Mouse (Mus musculus) neural tube, embryonic 12.5 days (tissue): Measurements from ENCODE around the gene Rsl24d1. TPM values are rescaled to one million over a fixed set of nuclear protein-coding genes. Genes with fewer than 3 reads are reported as not detected.

Source experiments
- ATAC-seq: fragments of 200-750 bp; cut with Nextera tagmentation; 2 replicates; pipeline ENCODE4 v1.8.0; 2017; ENCODE audit warnings: low read depth, mild to moderate bottlenecking, moderate TSS enrichment, moderate library complexity; ENCODE audit not compliant: low FRiP score
- H3K27ac ChIP-seq: fragments of 300-500 bp; sonication (generic); 2 replicates; pipeline ENCODE4 v1.5.1; 2016
- H3K27me3 ChIP-seq: fragments of 300-500 bp; sonication (generic); replicated peaks from 2 replicates; pipeline ENCODE4 v1.6.1; 2016; ENCODE audit warnings: mild to moderate bottlenecking
- H3K36me3 ChIP-seq: fragments of 300-500 bp; sonication (generic); 2 replicates; pipeline ENCODE4 v1.6.1; 2016; ENCODE audit warnings: mild to moderate bottlenecking
- H3K4me1 ChIP-seq: fragments of 300-500 bp; sonication (generic); 2 replicates; pipeline ENCODE4 v1.6.1; 2016
- H3K4me2 ChIP-seq: fragments of 300-500 bp; sonication (generic); replicated peaks from 2 replicates; pipeline ENCODE4 v1.6.1; 2016; ENCODE audit warnings: mild to moderate bottlenecking
- H3K4me3 ChIP-seq: fragments of 300-500 bp; sonication (generic); 2 replicates; pipeline ENCODE4 v1.5.1; 2016
- H3K9ac ChIP-seq: fragments of 300-500 bp; sonication (generic); 2 replicates; pipeline ENCODE4 v1.6.1; 2016; ENCODE audit warnings: mild to moderate bottlenecking
- H3K9me3 ChIP-seq: fragments of 300-500 bp; sonication (generic); 2 replicates; pipeline ENCODE4 v1.6.1; 2016; ENCODE audit warnings: mild to moderate bottlenecking
- WGBS: fragments of 180-500 bp; shearing (Covaris S2); methylation state at CpG from one replicate; pipeline ENCODE4 v1.1.7; 2016; 5-methylcytosine and 5-hydroxymethylcytosine counted together
- polyA plus RNA-seq: library from polyadenylated mRNA; unstranded; fragments of >200 nt; fragmentation: Nextera tagmentation; extraction: Ambion mirVana; gene quantifications from 2 replicates; pipeline ENCODE4 v1.2.1, GENCODE M21; 2016

Gene Rsl24d1
- polyA plus RNA-seq, 1 experiment from 2014 or later: 116 TPM

GRCm38 (mm10) chr9:73159265-73159664 lies 46.0 kb downstream of the Rsl24d1 start:
- Histone ChIP-seq H3K9me3 (no peaks in the 10 kb centered on the region), H3K4me1 (no peaks in the 10 kb centered on the region), H3K4me3 (no peak overlapping the region), H3K27ac (no peak overlapping the region), H3K4me2 (no peak overlapping the region), H3K9ac (no peak overlapping the region), H3K27me3 (no peaks in the 10 kb centered on the region), H3K36me3 (no peaks in the 10 kb centered on the region)
- no peak for ATAC-seq
- WGBS: 55% methylated on average over 1 of the region's 1 CpGs

GRCm38 (mm10) chr9:73162571-73163333 lies 49.5 kb downstream of the Rsl24d1 start:
- no peak for ATAC-seq
- no peak overlapping the region for H3K27ac ChIP-seq
- H3K36me3 ChIP-seq: no peaks in the 10 kb centered on the region
- no peak overlapping the region for H3K4me3 ChIP-seq
- H3K4me2 ChIP-seq: peak overlapping the region; percentile 51
- H3K4me1 ChIP-seq: no peaks in the 10 kb centered on the region
- no peaks in the 10 kb centered on the region for H3K27me3 ChIP-seq
- no peak overlapping the region for H3K9ac ChIP-seq
- WGBS: 21% methylated on average over 26 of the region's 26 CpGs
- no peaks in the 10 kb centered on the region for H3K9me3 ChIP-seq

- no peaks in the 10 kb centered on the region for H3K9me3 ChIP-seq
- WGBS: 86% methylated on average over 4 of the region's 4 CpGs
- H3K9ac ChIP-seq: no peak overlapping the region
- H3K27me3 ChIP-seq: no peaks in the 10 kb centered on the region
- H3K36me3 ChIP-seq: no peaks in the 10 kb centered on the region
- H3K27ac ChIP-seq: no peak overlapping the region
- H3K4me2 ChIP-seq: no peak overlapping the region
- no peaks in the 10 kb centered on the region for H3K4me1 ChIP-seq
- H3K4me3 ChIP-seq: no peak overlapping the region
- ATAC-seq: no peak
These were observed 52.4 kb downstream of the Rsl24d1 start for GRCm38 (mm10) chr9:73165631-73166030.

Other genes with a start within 250 kb of the Rsl24d1 start
- gene Pygo1, start 187.8 kb upstream of the Rsl24d1 start, polyA plus RNA-seq: 12.0 and 13.0 TPM in 2 replicates
- gene Dyx1c1, start 154.6 kb upstream of the Rsl24d1 start, polyA plus RNA-seq: 2.0 and 2.2 TPM in 2 replicates
- not detected in 2 replicates for gene Gm44503, start 154.6 kb upstream of the Rsl24d1 start, polyA plus RNA-seq
- 21.6 and 25.9 TPM in 2 replicates for gene Ccpg1os, start 128.0 kb upstream of the Rsl24d1 start, polyA plus RNA-seq
- 33.3 and 35.5 TPM in 2 replicates for gene Ccpg1, start 128.0 kb upstream of the Rsl24d1 start, polyA plus RNA-seq
- gene Pigb, start 73.0 kb upstream of the Rsl24d1 start, polyA plus RNA-seq: 9.4 and 13.1 TPM in 2 replicates
- gene Rab27a, start 68.6 kb upstream of the Rsl24d1 start, polyA plus RNA-seq: 1.2 and 1.3 TPM in 2 replicates
- not detected in 2 replicates for gene Khdc3, start 11.6 kb upstream of the Rsl24d1 start, polyA plus RNA-seq
- not detected in 2 replicates for gene Gm20509, start 11.0 kb upstream of the Rsl24d1 start, polyA plus RNA-seq